Mouse (Mus musculus) ES-CJ7 (cell line): ENCODE results near the gene Zfp931.
"Not testable (repeated sequence)": the region's sequence is repeated elsewhere in the genome, so short reads cannot be mapped to it uniquely, and the experiment has no call there.

Experiments
- DNase-seq: peaks from one replicate; pipeline ENCODE4 v3.0.0; 2011; ENCODE audit warnings: low read depth, low spot score

The Zfp931 gene

DNA sequence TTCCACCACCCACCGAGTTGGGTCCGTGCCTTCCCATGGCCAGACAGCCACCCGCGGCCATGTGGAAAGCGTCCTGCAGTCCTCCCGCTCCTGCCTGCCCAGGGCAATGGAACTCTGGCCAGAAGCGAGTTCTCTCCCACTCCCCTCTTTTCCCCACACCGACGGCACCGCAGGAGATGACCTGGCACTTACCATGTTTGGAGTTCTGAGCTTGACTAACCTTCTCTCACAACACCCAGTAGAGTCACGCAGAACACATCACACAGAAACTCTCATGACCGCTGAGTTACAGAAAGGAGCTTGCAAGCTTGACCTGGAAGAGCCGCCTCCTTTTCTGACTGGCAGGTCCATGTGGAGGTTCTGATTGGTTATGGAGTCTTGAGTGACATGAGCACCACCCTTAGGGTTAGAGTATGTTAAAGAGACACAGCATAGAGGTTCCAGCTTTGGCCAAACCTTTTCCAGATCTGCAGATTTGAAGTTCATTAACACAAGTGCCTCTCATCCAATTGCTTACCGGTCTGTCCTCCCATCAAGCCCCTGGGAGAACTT is at the start of gene Zfp931:
Zfp931 (minus strand) TSS at position 311 of the 552 bp plus-strand sequence.
- not testable (repeated sequence) for DNase-seq

DNA sequence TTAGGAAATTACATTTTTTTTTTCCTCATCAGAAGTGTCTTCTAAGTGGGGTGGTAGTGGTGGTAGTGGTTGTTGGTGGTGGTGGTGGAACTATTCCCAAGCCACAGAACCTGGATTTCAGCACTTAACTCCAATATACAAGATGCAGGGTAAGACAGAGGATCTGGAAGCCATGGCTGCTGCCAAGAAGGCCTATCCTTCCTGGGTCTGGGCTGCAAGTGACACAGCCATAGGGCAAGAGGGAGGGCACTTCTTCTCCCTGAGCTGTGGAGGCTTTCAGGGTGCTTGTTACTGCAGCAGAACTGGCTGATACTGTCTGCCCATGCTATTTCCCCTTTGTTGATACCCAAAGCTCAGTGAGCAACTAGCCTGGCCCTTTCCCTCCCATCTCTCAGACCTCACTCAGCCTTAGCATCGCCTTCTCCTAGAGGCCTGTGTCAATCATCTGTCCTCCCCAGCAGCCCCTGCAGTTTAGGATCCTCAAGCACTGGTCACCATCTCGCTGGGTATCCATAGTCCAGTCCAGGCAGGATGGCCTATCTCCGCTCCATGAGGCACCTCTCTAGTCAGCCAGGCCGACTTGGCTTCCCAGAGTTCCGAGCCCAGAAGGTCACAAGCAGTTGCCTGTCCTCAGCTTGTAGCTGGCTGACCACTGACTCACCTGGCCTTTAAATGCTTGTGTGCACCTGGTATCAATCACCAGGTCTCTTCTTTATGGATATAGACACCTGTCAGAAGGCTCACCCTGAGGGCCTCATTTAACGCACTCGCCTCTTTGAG is 48.0 kb upstream of the Zfp931 start:
- DNase-seq: no peak

DNA sequence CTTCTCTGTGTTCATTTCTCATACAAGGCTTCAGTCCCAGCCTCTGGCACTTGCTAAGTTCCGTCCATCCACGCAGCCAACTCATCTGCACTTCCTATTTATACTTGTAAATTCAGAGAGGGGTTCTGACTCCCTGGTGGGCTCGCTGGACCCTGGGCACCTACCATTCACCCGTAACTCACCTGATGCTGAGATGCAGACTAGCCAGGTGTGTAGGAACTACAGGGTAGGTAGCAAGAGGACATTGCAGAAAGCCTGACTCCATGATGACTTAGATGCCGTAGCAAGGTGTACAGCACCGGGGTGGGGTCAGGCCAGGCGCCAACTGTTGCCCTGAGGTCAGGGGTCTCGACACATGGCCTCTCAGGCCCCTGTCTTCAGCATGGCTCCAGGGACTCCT is 47.2 kb upstream of the Zfp931 start:
- no peak for DNase-seq

DNA sequence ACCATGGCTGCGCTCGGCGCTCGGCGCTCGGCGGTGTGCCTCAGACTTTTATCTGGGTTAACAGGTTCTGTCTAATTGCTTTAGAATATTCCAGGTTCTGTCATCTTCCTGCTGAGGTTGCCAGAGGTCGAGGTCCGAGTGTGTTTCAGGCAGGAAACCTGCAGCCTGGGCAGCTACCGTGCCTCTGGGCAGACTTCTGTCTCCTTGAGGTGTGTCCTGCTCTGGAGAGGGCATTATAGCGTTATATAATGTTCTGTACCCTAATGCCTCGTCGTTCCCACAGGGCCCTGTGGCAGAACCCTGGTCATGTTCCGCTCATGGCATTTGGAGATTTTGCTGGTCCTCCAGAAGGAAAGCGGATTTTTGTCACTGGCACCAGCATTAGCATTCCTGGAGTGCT is 45.2 kb upstream of the Zfp931 start:
- no peak for DNase-seq

DNA sequence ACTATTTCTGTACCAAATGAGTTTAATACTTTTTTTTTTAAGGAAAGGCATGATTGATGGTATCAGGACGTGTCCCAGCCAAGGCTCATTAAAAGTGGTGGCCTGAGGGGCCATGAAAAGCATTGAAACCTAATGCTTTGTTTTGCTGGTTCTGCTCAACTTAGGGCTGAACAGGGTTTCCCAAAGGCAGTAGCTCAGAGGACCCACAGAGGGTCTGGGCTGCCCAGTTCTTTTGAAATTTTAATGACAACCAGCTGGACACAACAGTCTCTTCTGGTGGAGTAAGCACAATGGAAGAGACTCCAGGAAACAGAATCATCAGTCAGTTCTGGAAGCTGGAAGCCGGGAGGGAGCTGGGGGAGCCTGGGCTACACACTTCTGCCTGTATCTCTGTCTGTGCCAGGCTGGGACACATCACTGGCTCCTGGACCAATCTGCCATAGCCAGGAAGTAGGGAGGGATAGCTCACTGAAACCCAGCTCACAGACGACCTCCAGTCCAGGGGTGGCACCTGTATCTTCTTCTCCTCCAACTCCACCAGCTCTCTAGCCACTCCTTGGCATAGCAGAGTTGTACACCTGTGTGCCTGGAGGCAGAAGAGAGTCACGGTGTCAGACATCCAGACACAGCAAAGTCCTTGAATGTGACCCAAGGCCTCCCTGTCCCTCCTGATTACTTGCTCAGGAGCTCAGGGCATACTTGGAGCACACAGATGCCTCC is 43.8 kb upstream of the Zfp931 start:
- DNase-seq: no peak

- no peak for DNase-seq
These were observed 43.1 kb upstream of the Zfp931 start for GRCm38 (mm10) chr2:178121375-178121688.

- DNase-seq: no peak
These were observed 42.5 kb upstream of the Zfp931 start for GRCm38 (mm10) chr2:178120651-178121374.

DNA sequence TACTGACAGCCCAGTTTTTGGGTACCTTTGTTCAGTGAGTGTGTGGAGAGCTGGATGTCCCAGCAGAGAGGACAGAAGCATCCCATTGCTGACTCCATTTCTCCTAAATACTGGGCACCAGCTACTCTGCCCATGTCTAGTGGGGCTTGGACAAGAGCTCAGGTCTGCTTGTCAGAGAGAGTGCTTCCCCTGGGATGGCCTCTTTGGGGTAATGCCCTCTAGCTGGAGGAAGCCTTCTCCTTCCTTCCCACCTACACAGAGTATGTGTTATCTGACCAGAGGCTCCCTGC is 42.0 kb upstream of the Zfp931 start:
- no peak for DNase-seq

DNA sequence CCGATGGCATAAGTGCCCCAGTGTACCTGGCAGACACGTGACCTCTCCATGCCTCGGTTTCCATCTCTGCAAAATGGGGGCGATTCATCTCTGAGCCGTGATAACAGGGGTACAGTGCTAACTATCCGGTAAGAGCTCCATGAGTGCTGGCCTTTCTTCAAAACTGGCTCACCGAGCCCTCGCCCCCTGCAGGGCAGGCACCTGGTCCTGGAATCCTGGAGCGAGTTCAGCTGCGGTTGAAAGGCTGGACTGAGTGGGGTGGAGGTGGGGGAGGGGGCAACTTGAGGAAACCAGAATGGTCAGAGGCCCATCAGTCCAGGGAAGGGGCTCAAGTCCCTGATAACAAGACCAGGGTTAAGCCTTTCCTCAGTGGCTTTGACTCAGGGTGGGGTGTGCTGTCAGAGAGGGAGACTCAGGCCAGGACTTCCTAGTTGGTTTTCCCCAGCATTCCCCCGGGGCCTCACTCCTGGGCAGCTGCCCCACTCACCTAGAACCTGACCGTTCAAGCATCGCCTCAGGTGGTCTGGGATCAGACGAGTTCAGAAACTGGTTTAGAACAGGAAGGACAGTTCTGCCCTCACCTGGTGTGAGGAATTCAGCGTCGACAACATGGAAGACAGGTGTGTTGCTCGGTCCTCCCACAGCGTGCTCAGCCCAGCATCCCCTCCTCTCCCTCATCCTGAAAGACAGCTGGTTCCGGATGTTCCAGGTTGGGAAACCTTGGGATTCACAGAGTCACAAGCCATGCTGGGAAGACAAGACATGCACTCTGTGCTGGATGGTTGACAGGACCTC is 41.5 kb upstream of the Zfp931 start:
- DNase-seq: no peak

- DNase-seq: no peak
These were observed 40.7 kb upstream of the Zfp931 start, which contains the start of gene Phactr3 for GRCm38 (mm10) chr2:178118801-178119560. Phactr3 (plus strand) TSS chr2:178118975.

DNA sequence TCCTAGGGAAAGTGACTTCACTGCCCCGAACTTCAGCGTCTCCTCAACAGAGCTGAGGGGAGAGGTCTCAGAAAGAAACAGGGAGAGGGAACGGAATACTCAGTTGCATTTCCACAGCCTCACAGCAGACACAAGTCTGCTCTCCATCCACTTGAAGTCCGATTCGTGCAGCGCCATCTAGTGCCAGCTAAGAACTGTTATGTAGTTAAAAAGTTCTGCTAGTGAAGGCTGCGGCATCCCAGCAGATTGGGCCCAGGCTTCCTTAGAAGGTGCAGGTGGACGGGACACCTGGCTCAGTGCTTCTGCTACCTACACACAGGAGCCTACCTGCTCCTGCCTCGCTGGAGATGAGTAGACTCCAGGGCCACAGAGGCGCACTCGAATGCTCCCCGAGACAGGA is 39.7 kb upstream of the Zfp931 start:
- DNase-seq: peak; percentile 85

- DNase-seq: peak; percentile 75
These were observed 23.7 kb upstream of the Zfp931 start for GRCm38 (mm10) chr2:178101957-178102356.

DNA sequence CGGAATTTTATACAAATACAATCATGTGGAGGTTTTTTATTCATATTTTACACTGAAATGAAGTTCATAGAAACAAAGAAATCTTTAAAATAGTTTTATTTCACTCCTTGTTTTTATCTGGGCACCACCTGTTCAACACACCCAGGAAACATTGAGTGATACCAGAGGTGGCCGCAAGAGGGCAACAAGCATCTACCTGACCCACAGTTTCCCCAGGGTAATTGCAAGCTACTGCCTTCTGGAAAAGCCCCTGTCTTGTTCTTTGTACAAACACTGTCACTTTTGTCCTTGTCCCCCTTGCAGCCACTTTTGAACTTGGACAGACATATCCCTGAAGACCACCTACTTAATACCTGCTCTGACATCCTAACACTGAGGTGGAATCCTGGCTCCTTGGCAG is 19.7 kb upstream of the Zfp931 start:
- DNase-seq: peak; percentile 52

DNA sequence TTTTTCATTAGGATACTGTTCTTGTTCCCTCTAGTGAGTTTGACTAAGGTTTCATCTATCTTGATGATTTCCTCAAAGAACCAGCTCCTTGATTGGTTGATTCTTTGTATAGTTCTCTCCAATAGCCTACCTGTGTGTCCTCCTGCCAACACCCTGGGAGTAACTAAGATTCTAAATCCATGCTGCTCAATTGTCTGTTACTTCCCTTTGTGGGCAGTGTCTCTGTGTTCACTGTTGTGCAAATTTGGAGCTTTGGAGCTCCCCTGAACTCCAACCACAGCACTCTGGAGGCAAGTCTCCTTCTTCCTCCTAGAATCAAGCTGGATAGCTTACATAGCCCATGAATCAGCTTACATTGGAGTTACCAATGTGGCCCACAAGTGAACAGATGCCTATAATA is 11.3 kb upstream of the Zfp931 start:
- DNase-seq: peak; percentile 64

GRCm38 (mm10) chr2:178058195-178058594 is 20.1 kb downstream of the Zfp931 start:
- peak; percentile 60 for DNase-seq

DNA sequence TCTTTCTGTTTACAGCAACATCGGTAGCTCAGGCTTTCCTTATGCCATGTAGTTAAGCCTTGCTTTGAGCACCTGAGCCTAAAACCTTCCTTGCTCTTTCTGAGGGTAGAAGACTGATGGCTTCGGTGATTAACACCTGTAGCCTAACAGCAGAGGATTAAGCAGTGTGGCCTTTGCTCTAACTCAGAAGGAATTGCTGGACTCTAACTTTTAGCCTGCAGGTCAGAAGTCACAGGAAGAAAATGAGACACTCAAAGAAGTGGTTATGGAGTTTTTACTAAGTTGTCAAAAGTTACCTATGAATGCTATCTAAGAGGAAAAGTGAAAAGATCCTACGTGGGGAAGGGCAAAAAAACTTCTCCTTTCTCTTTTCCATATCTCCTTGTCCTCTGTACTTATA is 50.7 kb downstream of the Zfp931 start:
- DNase-seq: not testable (repeated sequence)

DNA sequence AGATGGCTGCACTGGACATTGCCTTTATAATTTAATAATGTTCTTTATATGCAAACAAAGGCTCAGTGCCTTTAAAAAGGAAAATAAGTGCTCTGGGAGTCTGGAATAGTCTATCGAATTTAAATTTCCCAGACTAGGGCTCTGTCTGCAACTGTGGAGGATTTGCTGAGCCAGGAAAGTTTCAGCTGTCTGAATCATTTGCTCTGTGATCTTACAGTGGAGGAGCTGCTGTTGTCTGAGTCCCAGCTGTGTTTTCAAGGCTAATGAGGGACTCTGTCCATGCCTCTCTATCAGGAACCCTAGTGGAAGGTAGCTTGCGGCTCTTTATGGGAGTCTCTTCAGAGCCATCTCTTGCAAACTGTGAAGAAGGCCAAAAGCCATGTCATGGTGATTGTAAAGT is 54.4 kb downstream of the Zfp931 start:
- not testable (repeated sequence) for DNase-seq

DNA sequence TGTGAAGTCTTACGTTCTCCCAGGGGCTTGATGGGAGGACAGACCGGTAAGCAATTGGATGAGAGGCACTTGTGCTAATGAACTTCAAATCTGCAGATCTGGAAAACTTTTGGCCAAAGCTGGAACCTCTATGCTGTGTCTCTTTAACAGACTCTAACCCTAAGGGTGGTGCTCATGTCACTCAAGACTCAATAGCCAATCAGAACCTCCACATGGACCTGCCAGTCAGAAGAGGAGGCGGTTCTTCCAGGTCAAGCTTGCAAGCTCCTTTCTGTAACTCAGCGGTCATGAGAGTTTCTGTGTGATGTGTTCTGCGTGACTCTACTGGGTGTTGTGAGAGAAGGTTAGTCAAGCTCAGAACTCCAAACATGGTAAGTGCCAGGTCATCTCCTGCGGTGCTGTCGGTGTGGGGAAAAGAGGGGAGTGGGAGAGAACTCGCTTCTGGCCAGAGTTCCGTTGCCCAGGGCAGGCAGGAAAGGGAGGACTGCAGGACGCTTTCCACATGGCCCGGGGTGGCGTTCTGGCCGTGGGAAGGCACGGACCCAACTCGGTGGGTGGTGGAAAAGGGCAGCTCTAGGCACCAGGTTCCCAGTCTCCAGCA is 55.2 kb downstream of the Zfp931 start, which contains the start of gene Zfp971:
Zfp971 (plus strand) TSS at position 274 of the 601 bp plus-strand sequence.
- DNase-seq: peak; percentile 49

- not testable (repeated sequence) for DNase-seq
These were observed 57.5 kb downstream of the Zfp931 start for GRCm38 (mm10) chr2:178020773-178021172.

GRCm38 (mm10) chr2:178019486-178019885 is 58.8 kb downstream of the Zfp931 start:
- not testable (repeated sequence) for DNase-seq
